Mouse (Mus musculus) cerebellum, adult 2 months (tissue): Measurements from ENCODE around the gene Dgke.

ENCODE experiments used
- CTCF ChIP-seq: fragments of 200-500 bp; IDR thresholded peaks from 2 replicates; pipeline ENCODE4 v1.5.1; 2011; ENCODE audit warnings: low read depth, mild to moderate bottlenecking, control low read depth, low read length, moderate library complexity, borderline replicate concordance; ENCODE audit not compliant: insufficient read depth
- POLR2A ChIP-seq: fragments of 200-500 bp; IDR thresholded peaks from 2 replicates; pipeline ENCODE4 v1.6.1; 2011; ENCODE audit warnings: low read length, control low read depth, borderline replicate concordance; ENCODE audit not compliant: insufficient read depth

GRCm38 (mm10) chr11:89088754-89089153 lies 22.1 kb upstream of the Dgke start:
- TF ChIP-seq CTCF = peak; percentile 11; the same call in 1 of the 2 replicates
- TF ChIP-seq POLR2A = no peak
